Mouse (Mus musculus) midbrain, embryonic 11.5 days (tissue): ENCODE results near the gene Egfl7. TPM values are rescaled to one million over a fixed set of nuclear protein-coding genes. Genes with fewer than 3 reads are reported as not detected.

Experiments
- ATAC-seq: fragments of 200-750 bp; cut with Nextera tagmentation; 2 replicates; pipeline ENCODE4 v1.8.0; 2017; ENCODE audit warnings: moderate TSS enrichment, moderate library complexity; ENCODE audit not compliant: low FRiP score
- DNase-seq: peaks from one replicate; pipeline ENCODE4 v3.0.0; 2015; ENCODE audit warnings: low spot score; ENCODE audit errors: missing footprints
- H3K27ac ChIP-seq: fragments of 300-500 bp; sonication (generic); 2 replicates; pipeline ENCODE4 v1.5.1; 2014; ENCODE audit warnings: low read depth, low read length
- H3K27me3 ChIP-seq: fragments of 300-500 bp; sonication (generic); 2 replicates; pipeline ENCODE4 v1.6.1; 2014; ENCODE audit warnings: mild to moderate bottlenecking, low read length, moderate library complexity, mixed read lengths; ENCODE audit not compliant: control insufficient read depth, insufficient read depth
- H3K36me3 ChIP-seq: fragments of 300-500 bp; sonication (generic); 2 replicates; pipeline ENCODE4 v1.6.1; 2014; ENCODE audit warnings: mild to moderate bottlenecking, low read length, moderate library complexity, mixed read lengths; ENCODE audit not compliant: control insufficient read depth, insufficient read depth
- H3K4me1 ChIP-seq: fragments of 300-500 bp; sonication (generic); 2 replicates; pipeline ENCODE4 v1.6.1; 2014; ENCODE audit warnings: low read length; ENCODE audit not compliant: control insufficient read depth, insufficient read depth
- H3K4me2 ChIP-seq: fragments of 300-500 bp; sonication (generic); 2 replicates; pipeline ENCODE4 v1.6.1; 2014; ENCODE audit warnings: mild to moderate bottlenecking, moderate library complexity
- H3K4me3 ChIP-seq: fragments of 300-500 bp; sonication (generic); 2 replicates; pipeline ENCODE4 v1.5.1; 2014; ENCODE audit warnings: low read depth, low read length
- H3K9ac ChIP-seq: fragments of 300-500 bp; sonication (generic); 2 replicates; pipeline ENCODE4 v1.6.1; 2014; ENCODE audit warnings: low read length
- H3K9me3 ChIP-seq: fragments of 300-500 bp; sonication (generic); 2 replicates; pipeline ENCODE4 v1.6.1; 2016; ENCODE audit warnings: low read length; ENCODE audit not compliant: control insufficient read depth
- WGBS: fragments of 180-500 bp; shearing (Covaris S2); extraction: QIAGEN DNeasy Blood & Tissue Kit; methylation state at CpG from one replicate; pipeline ENCODE4 v1.1.7; 2014; 5-methylcytosine and 5-hydroxymethylcytosine counted together
- polyA plus RNA-seq: library from polyadenylated mRNA; unstranded; fragments of >200 nt; fragmentation: Nextera tagmentation; extraction: Ambion mirVana; gene quantifications from 2 replicates; pipeline ENCODE4 v1.2.1, GENCODE M21; 2014

The Egfl7 gene
- polyA plus RNA-seq, 1 experiment from 2014 or later: 58.3 TPM

DNA sequence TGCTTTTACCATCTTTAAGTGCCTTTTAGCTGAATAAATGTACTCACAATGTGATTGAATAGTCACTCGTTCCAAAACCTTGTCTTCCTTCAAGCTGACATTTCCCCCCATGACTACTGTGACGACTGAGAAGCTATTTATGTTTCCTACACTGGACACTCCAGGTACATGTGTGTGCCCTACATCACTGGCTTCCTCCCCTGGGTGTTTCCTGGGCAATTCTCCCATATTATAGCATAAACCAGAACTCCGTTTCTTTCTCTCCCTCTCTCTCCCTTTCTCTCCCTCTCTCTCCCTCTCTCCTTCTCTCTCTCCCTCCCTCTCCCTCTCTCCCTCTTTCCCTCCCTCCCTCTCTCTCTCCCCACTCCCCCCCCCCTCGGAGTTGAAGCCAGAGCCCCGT, 6.0 kb upstream of the Egfl7 start:
- 49% methylated on average over 5 of the region's 5 CpGs for WGBS
- ATAC-seq (no peak), DNase-seq (no peak)
- H3K36me3 ChIP-seq: no peaks in the 10 kb centered on the region
- no peak overlapping the region for H3K9ac ChIP-seq
- H3K4me3 ChIP-seq: no peak overlapping the region
- H3K27ac ChIP-seq: no peak overlapping the region
- no peaks in the 10 kb centered on the region for H3K9me3 ChIP-seq
- no peaks in the 10 kb centered on the region for H3K27me3 ChIP-seq
- 0 out of 2 replicates have a peak, but pooled peaks cover 6% of the 10 kb centered on the region for H3K4me1 ChIP-seq
- H3K4me2 ChIP-seq: no peak overlapping the region

DNA sequence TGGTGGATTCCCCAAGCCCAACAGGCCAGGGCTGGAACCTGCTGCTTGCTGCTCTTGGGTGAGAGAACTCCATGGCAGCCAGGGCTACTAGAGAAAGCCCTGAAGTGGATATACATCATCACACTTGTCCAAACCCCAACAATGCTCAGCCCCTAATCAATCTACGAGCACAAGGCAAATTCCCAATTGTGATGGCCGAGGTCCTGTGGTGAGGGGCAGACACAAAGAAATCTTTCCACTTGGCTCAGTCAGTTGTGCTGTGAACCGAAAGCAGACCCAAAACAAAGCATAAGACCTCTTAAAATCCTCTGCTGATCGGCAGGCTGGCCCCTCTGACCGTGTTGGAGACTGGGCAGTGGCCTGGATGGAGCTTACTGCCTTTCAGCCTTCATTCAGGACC, 5.0 kb upstream of the Egfl7 start:
- WGBS: 20% methylated on average over 5 of the region's 5 CpGs
- Histone ChIP-seq H3K4me3 (no peak overlapping the region), H3K27me3 (no peaks in the 10 kb centered on the region; the same call in 1 of the 2 replicates), H3K4me2 (no peak overlapping the region), H3K27ac (no peak overlapping the region), H3K4me1 (0 out of 2 replicates have a peak, but pooled peaks cover 6% of the 10 kb centered on the region), H3K36me3 (no peaks in the 10 kb centered on the region), H3K9me3 (no peaks in the 10 kb centered on the region), H3K9ac (no peak overlapping the region)
- ATAC-seq (no peak), DNase-seq (no peak)

DNA sequence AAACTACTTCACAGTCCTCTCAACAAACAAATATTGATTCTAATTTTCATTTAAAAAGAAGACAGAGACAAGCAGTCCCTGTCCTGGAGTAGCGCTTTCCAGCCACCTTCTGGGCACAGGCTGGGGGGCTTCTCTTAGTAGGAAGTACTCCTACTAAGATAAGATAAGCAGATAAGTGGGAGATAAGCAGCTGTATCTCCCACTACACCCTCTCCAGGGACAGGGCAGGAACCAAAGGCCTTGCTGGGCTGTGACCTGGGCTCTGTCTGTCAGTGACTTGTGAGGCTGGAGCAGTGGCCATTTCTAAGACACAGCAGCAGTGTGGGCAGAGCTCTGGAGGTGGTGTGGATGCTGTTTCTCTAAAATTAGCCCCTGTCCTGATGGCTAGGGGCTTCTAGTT, 4.4 kb upstream of the Egfl7 start:
- H3K36me3 ChIP-seq: no peaks in the 10 kb centered on the region
- no peaks in the 10 kb centered on the region; the same call in 1 of the 2 replicates for H3K27me3 ChIP-seq
- 0 out of 2 replicates have a peak, but pooled peaks cover 6% of the 10 kb centered on the region for H3K4me1 ChIP-seq
- 0 out of 2 replicates have a peak overlapping the region, but pooled peaks have one; percentile 9 for H3K9ac ChIP-seq
- no peak overlapping the region for H3K4me3 ChIP-seq
- H3K4me2 ChIP-seq: no peak overlapping the region
- ATAC-seq (no peak), DNase-seq (no peak)
- H3K9me3 ChIP-seq: no peaks in the 10 kb centered on the region
- 83% methylated on average over 1 of the region's 1 CpGs for WGBS
- H3K27ac ChIP-seq: no peak overlapping the region

DNA sequence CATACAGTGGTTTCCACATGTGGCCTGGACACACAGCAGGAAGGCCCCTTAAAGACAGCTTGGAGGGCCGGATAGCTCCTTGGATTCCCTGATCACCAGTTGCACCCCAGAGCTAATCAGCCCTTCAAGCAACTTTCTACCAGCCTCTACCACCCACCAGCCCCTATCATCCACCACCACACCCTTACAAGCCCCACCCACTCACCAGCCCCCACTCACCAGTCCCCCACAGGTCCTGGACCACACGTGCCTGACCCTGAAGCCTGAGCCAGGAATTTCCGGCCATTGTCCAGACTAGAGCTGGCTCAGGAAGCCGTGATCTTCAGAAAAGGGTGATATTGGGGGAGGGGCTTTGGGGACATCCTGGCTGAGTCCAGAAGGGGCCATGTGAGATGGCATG, 3.9 kb upstream of the Egfl7 start:
- H3K27ac ChIP-seq: no peak overlapping the region
- no peaks in the 10 kb centered on the region; the same call in 1 of the 2 replicates for H3K27me3 ChIP-seq
- DNase-seq (no peak), ATAC-seq (no peak)
- 0 out of 2 replicates have a peak, but pooled peaks cover 6% of the 10 kb centered on the region for H3K4me1 ChIP-seq
- H3K4me3 ChIP-seq: no peak overlapping the region
- no peak overlapping the region for H3K9ac ChIP-seq
- H3K36me3 ChIP-seq: no peaks in the 10 kb centered on the region
- no peak overlapping the region for H3K4me2 ChIP-seq
- WGBS: 67% methylated on average over 4 of the region's 4 CpGs
- no peaks in the 10 kb centered on the region for H3K9me3 ChIP-seq

DNA sequence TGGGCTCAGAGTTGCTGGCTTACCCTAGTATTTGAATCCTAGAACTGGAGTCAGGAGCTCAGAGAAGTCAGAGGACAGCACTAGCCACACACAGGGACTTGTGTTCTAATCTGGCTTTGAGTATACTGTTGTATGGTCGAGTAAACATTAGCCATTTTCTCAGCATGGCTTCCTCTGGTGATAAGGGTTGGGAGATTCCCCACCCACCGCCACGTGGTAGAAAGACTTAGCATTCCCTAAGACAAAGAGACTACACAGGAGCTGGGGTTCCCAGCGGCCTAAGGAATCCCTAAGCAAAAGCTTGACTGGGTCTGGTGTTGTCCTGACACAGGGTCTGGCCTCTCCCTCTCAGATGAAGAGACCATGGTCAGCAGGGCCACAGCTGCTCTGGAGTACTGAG, 3.4 kb upstream of the Egfl7 start:
- Histone ChIP-seq H3K9ac (no peak overlapping the region), H3K4me1 (0 out of 2 replicates have a peak, but pooled peaks cover 6% of the 10 kb centered on the region), H3K27ac (no peak overlapping the region), H3K4me3 (no peak overlapping the region), H3K4me2 (no peak overlapping the region), H3K27me3 (no peaks in the 10 kb centered on the region; the same call in 1 of the 2 replicates), H3K9me3 (no peaks in the 10 kb centered on the region), H3K36me3 (no peaks in the 10 kb centered on the region)
- 44% methylated on average over 4 of the region's 4 CpGs for WGBS
- ATAC-seq (no peak), DNase-seq (no peak)

DNA sequence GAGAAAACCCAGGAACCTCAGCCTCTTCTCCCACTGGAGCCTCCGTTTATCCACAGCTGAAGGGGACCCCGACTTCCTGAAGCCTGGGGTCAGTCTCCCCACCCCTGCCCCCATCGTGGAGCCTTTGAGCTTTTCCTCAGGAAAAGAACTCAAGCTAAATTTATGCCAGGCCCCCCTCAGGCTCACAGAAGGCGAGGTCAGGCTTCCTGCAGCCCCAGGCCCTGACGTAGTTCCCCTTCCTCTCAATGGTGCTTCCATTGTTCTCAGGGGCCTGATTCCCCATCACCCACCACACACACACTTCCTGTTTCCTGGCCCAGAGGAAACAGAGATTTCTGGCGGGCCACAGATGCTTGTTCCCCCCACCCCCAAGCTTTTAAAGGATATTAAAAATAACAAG, 1.4 kb upstream of the Egfl7 start:
- DNase-seq (no peak), ATAC-seq (no peak)
- 50% methylated on average over 6 of the region's 6 CpGs for WGBS
- Histone ChIP-seq H3K9ac (peak overlapping the region; percentile 21; the same call in 1 of the 2 replicates), H3K36me3 (no peaks in the 10 kb centered on the region), H3K27ac (peak overlapping the region; percentile 25; the same call in 1 of the 2 replicates), H3K4me3 (no peak overlapping the region), H3K9me3 (no peaks in the 10 kb centered on the region), H3K4me2 (no peak overlapping the region), H3K4me1 (0 out of 2 replicates have a peak, but pooled peaks cover 6% of the 10 kb centered on the region), H3K27me3 (no peaks in the 10 kb centered on the region; the same call in 1 of the 2 replicates)

DNA sequence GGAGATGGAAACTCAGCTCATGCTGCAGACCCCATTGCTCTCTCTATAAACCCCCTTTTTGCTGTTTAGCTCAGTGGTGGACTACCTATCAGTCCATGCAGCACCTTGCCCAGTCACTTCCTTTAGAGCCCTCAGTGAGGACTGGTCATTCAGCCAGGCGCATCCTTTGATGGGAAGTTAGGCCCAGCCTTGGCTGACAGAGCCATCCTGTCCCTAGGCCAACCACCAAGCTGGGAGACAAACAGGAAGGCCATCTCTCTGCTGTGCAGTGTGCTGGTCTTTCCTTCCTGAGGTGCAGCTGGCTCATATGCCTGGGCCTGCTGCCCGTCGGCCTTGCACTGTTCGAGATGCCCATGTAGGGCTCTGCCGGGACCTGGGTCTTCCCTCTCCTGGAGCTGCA, 937 bp downstream of the Egfl7 start:
- WGBS: 88% methylated on average over 5 of the region's 5 CpGs
- Histone ChIP-seq H3K27ac (no peak overlapping the region), H3K36me3 (no peaks in the 10 kb centered on the region)

DNA sequence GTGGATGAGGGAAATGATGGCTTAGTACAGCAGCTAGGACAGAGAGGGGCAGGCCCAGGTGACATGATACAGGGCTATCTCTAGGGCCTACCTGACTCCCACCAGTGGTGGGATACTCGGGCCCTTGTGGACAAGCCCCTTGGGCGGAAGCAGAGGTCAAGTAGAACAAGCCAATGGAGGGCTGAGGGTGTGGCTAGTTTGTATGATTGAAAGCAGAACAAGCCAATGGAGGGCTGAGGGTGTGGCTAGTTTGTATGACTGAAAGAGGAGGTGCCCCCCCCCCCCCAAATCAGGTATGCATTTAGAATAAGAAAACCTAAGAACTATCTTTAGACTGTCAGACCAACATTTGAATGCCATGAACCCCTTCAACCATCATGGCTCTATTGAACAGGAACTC, 2.4 kb downstream of the Egfl7 start:
- Histone ChIP-seq H3K9ac (no peak overlapping the region), H3K4me2 (no peak overlapping the region), H3K9me3 (no peaks in the 10 kb centered on the region), H3K27ac (no peak overlapping the region), H3K4me1 (peaks cover 4% of the 10 kb centered on the region; the same call in 1 of the 2 replicates), H3K27me3 (no peaks in the 10 kb centered on the region; the same call in 1 of the 2 replicates), H3K36me3 (no peaks in the 10 kb centered on the region), H3K4me3 (no peak overlapping the region)
- no peak for DNase-seq
- no peak for ATAC-seq
- 64% methylated on average over 2 of the region's 2 CpGs for WGBS

More for the DNA sequence above, 937 bp downstream of the Egfl7 start:
- H3K27me3 ChIP-seq: no peaks in the 10 kb centered on the region; the same call in 1 of the 2 replicates
- no peaks in the 10 kb centered on the region for H3K9me3 ChIP-seq
- H3K4me1 ChIP-seq: no peaks in the 10 kb centered on the region
- no peak for ATAC-seq
- no peak for DNase-seq
- no peak overlapping the region for H3K4me2 ChIP-seq
- H3K4me3 ChIP-seq: no peak overlapping the region
- H3K9ac ChIP-seq: no peak overlapping the region

DNA sequence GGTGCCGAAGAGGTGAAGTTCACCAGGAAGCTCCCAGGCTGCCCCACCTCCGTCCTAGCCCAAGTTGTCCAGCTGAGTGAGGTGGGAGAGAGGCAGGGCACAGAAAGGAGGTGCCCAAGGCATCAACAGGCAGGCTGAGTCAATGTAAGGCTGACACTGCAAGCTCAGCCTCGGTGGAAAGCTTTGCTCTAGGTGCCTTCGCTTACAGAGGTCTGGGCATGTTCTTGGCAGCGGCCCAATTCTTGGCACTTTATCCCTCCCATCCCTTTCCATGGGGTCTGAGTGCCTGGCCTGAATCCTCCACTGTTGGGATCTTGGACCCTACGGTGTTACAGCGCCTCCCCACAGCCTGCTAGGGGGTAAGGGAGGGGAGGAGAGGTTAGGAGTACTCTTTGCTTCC, 2.9 kb downstream of the Egfl7 start:
- no peak overlapping the region for H3K9ac ChIP-seq
- H3K27ac ChIP-seq: no peak overlapping the region
- WGBS: 72% methylated on average over 7 of the region's 7 CpGs

More for the DNA sequence above, 2.9 kb downstream of the Egfl7 start:
- no peak for DNase-seq
- H3K27me3 ChIP-seq: no peaks in the 10 kb centered on the region; the same call in 1 of the 2 replicates
- no peak for ATAC-seq
- H3K9me3 ChIP-seq: no peaks in the 10 kb centered on the region
- peaks cover 4% of the 10 kb centered on the region; the same call in 1 of the 2 replicates for H3K4me1 ChIP-seq
- H3K4me3 ChIP-seq: no peak overlapping the region
- no peak overlapping the region for H3K4me2 ChIP-seq
- H3K36me3 ChIP-seq: no peaks in the 10 kb centered on the region
